Mouse (Mus musculus): Measurements from ENCODE around the gene Tmed5.

DNA sequence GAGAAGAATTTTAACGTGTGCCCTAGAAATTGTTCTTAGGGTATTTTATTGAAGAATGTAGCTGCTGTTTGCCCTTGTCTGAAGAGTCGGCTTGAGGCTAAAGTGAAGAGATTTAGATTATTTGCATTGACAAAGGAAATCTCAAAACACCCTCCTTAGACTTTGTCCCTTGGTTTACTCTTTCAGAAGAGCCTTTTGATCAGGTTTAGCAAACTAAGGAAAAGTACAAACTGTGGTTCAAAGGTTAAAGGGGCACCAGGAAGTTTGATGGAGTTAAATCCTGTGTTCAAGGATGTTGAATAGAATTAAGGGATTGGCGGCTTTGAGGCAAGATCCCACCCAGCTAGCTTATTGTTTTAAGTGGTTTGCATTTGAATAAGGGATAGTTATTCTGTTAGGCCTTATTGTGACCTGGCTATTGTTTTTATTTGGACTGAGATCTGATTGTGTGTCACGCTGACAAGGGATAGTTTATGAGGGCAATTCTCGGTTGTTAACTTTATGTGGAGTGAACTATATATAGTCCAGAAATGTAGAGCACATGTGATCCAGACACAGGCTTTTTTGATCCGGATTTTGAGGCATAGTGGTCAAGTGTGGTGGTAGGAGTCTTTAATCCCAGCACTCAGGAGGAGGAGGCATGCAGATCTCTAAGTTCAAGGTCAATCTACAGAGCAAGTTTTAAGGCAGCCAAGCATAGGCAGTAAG is 55.4 kb downstream of the Tmed5 start:
- no peak for TF ChIP-seq CTCF (IDR thresholded peaks at IDR 0.05; ENCODE audit: insufficient read depth, low read length)
- no peak for TF ChIP-seq POLR2A (IDR thresholded peaks at IDR 0.05; ENCODE audit: borderline replicate concordance, extremely low read depth, low read depth, low read length)
